Mouse (Mus musculus) lung, adult 2 months (tissue): ENCODE results near the gene Tas2r138.

Experiments
- CTCF ChIP-seq: fragments of 200-500 bp; IDR thresholded peaks from 2 replicates; pipeline ENCODE4 v1.5.1; 2011; ENCODE audit warnings: mild to moderate bottlenecking, low read length, control low read depth; ENCODE audit not compliant: insufficient read depth
- POLR2A ChIP-seq: fragments of 200-500 bp; IDR thresholded peaks from 2 replicates; pipeline ENCODE4 v1.6.1; 2011; ENCODE audit warnings: low read depth, mild to moderate bottlenecking, control low read depth, low read length, borderline replicate concordance; ENCODE audit errors: extremely low read depth

GRCm38 (mm10) chr6:40635559-40635958, 22.4 kb upstream of the Tas2r138 start:
- TF ChIP-seq POLR2A (no peak), CTCF (no peak)
